Mouse (Mus musculus) urinary bladder, postnatal 14 days (tissue): ENCODE results near the gene Rabl3.

Source experiments
- DNase-seq: peaks from one replicate; pipeline ENCODE4 v3.0.0; 2021; ENCODE audit warnings: low spot score

The Rabl3 gene

DNA sequence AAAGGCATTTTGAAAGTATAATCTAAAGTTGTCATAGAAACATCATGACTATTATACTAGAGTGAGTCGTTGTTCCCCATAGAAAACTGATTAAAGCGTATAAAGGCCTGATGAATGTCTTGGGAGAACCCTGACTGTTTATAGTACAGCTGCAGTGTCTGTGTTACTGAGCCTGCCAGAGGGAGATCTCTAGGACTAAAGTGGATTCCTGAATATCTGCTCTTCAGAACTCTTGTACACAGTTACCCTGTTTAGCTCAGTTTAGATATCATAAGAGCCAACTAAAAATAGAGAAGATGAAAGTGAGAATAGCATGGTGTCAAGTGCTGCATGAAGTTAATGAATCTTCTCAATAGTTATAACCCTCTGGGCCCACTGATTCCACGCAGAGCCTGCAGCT is 10.6 kb downstream of the Rabl3 start:
- DNase-seq: no peak

DNA sequence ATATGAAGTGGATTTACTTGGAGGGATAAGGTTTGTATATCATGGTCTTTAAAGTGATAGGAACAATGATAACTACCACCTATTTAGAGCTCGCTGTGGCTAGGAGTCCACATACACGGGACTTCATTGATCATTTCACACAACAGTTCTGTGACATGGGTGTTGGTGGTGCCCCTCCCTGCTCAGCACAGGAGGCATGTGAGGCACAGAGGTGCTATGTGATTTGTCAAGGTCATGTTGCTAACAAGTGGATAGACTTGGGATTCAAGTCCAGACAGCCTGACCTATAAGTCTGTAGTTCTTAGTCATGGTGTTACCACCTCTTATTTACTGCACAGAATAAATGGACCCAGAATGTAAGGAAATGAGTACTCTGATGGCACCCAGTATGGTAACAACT is 11.3 kb downstream of the Rabl3 start:
- no peak for DNase-seq

DNA sequence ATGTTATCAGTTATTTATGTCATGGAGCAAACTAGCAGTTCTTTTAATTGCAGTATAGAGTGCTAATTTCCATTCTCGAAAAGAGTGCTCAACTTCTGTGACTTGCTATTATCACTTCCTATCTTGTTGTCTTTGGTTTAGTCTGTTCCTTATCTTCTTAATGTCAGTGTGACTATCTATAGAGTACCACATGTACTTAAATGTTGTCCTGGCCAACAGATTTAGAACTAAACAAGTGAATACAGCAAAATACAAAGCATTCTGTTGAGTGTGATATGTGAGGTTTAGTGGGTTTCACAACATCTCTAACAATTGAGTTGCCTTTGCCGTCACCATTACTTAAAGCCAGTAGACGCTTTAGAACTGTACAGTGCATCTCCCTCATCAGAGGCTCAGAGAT is 13.1 kb downstream of the Rabl3 start:
- DNase-seq: no peak

- no peak for DNase-seq
Measured at GRCm38 (mm10) chr16:37562414-37562813, 22.7 kb downstream of the Rabl3 start.

GRCm38 (mm10) chr16:37562961-37563360 is 23.3 kb downstream of the Rabl3 start:
- no peak for DNase-seq

GRCm38 (mm10) chr16:37565117-37565516 is 25.4 kb downstream of the Rabl3 start:
- no peak for DNase-seq

DNA sequence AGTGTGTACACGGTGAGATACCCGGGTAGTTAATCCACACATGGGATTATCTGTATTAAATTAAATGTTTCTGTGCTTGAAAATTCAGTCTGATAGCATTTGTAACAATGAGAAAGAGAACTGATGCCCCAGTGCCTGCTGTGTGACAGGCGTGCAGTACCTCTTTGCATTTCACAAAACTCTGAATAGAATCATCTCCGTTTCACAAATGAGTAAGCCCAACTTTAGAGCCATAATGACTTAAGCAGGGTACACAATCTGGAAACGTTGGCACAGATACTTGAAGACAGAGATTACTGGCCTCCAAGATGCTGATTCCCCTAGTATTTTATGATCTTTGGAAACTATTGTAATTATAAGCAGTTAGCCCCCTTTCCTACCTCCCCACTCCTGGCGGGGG is 26.4 kb downstream of the Rabl3 start:
- no peak for DNase-seq

- DNase-seq: no peak
Measured at GRCm38 (mm10) chr16:37567113-37568050, 27.7 kb downstream of the Rabl3 start.

DNA sequence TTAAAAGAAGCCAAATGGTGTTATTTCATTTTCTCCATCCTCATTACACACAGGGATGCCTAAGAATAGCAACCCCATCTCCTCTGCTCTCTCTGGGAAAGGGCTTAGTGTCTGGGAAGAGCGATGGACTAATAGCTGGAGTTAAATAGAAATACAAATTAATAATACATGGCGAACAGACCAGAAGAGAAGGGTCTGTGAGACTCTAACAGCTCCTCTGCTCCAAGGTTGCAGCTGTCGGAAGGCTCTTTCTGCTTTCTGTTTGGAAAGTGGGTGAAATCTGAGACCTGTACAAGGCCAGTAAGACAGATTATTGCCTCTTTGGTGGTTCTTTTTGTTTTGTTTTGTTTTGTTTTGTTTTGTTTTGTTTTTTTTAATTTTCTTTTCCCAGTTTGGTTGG is 31.9 kb downstream of the Rabl3 start:
- DNase-seq: no peak

- DNase-seq: no peak
Measured at GRCm38 (mm10) chr16:37572117-37572754, 32.6 kb downstream of the Rabl3 start.

GRCm38 (mm10) chr16:37573061-37573460 is 33.4 kb downstream of the Rabl3 start:
- DNase-seq: no peak

DNA sequence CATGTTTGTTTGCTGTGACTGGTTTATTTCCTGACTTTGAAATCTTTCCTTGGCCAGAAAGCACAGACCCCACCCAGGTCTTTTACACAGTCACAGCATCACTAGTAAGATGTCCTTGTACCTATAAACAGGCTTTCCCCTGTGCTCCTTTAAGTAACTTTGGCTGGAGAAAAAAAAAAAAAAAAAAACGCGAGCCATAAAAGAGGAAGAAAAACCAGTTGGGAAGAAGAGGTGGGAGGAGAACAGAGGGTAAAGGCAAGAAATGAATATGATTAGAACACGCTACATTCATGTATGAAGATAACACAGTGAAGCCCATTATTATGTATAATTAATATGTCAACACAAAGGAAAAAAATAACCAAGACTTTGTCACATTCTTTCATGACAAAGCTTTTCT is 35.6 kb downstream of the Rabl3 start:
- DNase-seq: no peak

GRCm38 (mm10) chr16:37579591-37579990 is 39.9 kb downstream of the Rabl3 start:
- DNase-seq: no peak

GRCm38 (mm10) chr16:37579994-37580393 is 40.3 kb downstream of the Rabl3 start, which contains the start of gene Hgd:
Hgd (plus strand) TSS chr16:37580153.
- no peak for DNase-seq

DNA sequence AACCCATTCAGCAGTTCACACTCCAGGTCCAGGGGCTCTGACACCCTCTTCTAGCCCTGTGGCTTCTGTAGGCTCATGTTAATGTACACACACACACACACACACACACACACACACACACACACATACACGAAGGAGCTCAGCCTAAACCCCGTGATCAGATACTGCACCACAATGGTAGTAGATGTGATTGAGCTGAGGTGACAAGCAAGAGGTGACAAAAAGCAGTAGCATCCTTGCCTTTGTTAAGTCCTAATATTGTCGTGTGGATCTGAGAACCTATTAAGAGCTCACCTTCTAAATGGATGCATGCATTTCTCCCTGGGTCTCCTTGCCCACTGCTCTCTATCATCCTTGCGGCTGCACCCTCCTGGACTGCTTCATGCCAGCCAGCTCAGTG is 41.0 kb downstream of the Rabl3 start:
- no peak for DNase-seq

DNA sequence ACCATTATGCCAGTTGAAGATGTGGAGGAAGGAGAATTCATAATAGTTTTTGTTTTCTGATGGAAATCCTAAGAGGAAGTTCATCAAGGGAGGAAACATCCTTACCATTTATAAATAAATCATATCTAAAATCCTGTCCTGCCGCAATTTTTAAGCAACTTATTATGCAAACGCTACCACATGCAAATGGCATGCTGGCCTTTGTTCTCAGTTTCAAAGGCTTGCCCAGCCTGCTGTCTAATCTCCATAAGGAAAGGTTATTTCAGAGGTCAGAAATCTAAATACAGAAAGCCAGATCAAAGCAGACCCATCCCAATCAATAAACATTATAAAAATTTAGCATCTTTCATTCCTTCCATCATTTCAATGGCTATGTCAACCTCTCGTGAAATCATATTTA is 42.2 kb downstream of the Rabl3 start:
- no peak for DNase-seq

- no peak for DNase-seq
Measured at GRCm38 (mm10) chr16:37583306-37583705, 43.6 kb downstream of the Rabl3 start.

GRCm38 (mm10) chr16:37583801-37584200 is 44.1 kb downstream of the Rabl3 start:
- DNase-seq: no peak

- DNase-seq: peak; percentile 33
Measured at GRCm38 (mm10) chr16:37584218-37585035, 44.7 kb downstream of the Rabl3 start.

DNA sequence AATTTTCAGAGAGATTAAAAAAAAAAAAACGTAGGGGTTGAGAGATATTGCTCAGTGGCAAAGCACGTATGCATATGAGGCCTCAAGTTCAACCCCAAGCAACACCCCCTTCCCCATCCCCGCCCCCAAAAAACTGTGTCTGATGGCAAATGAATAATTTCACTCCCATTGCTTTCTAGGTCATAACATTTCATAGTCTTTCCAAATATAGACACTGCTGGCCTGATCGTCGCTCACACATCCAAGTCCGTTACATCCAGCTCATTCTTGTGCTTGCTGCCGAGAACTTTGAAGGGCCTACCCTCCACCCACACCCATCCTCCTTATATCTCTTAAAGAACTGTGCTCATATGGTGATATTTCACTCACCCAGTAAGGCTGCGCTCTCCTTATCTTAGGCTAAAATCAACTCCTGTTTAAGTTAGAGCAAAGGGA is 45.5 kb downstream of the Rabl3 start:
- no peak for DNase-seq

DNA sequence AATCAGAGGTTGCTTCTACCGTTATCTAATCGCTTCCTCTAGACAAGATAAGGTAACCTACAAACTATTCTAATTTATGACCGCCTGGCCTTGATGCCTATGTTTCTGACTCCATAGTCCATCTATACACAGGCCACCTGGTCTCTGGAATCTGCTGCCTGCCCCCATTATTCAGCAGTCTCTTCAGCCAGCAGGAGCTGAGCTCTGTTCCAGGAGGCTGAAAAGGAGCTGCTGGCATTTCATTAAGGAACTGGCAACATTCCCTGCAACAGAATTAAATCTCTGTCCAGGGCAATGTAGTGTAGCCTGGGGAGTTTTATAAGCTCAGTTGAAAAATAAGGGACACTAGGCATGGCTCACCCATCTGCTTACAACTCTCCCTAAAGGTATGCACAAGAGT is 51.2 kb downstream of the Rabl3 start:
- DNase-seq: no peak

GRCm38 (mm10) chr16:37591551-37591950 is 51.9 kb downstream of the Rabl3 start:
- DNase-seq: no peak
